Mouse (Mus musculus) E14TG2a.4 (cell line): ENCODE measurements around the gene Slc44a3.
A peak's percentile ranks its signal among the peaks of the same experiment; 100 is the strongest.

Experiments used
- H3K27me3 ChIP-seq: 2 replicates; pipeline ENCODE4 v1.6.1; 2014; ENCODE audit warnings: low read length, control low read depth; ENCODE audit not compliant: insufficient read depth
- H3K36me3 ChIP-seq: 2 replicates; pipeline ENCODE4 v1.6.1; 2014; ENCODE audit warnings: low read length, control low read depth; ENCODE audit not compliant: insufficient read depth
- H3K4me1 ChIP-seq: replicated peaks from 2 replicates; pipeline ENCODE4 v1.6.1; 2014; ENCODE audit warnings: low read depth, low read length, control low read depth
- H3K4me3 ChIP-seq: replicated peaks from 2 replicates; pipeline ENCODE4 v1.5.1; 2014; ENCODE audit warnings: mild to moderate bottlenecking, low read length
- H3K9me3 ChIP-seq: 2 replicates; pipeline ENCODE4 v1.6.1; 2014; ENCODE audit warnings: low read length, control low read depth
- CTCF ChIP-seq: conservative IDR thresholded peaks from 2 replicates; pipeline ENCODE4 v1.5.1; 2014; ENCODE audit warnings: low read length
- NANOG ChIP-seq: IDR thresholded peaks from 2 replicates; pipeline ENCODE4 v1.6.1; 2014; ENCODE audit warnings: borderline replicate concordance, low read length, mixed read lengths
- POU5F1 ChIP-seq: IDR thresholded peaks from 2 replicates; pipeline ENCODE4 v1.6.1; 2014; ENCODE audit warnings: low read length, borderline replicate concordance

Slc44a3 gene

GRCm38 (mm10) chr3:121481564-121481963 is 50.6 kb downstream of the Slc44a3 start:
- H3K27me3 ChIP-seq = peaks cover 23% of the 10 kb centered on the region
- H3K4me3 ChIP-seq = no peak overlapping the region
- H3K4me1 ChIP-seq = peaks cover 40% of the 10 kb centered on the region
- no peak for TF ChIP-seq POU5F1
- no peaks in the 10 kb centered on the region for H3K9me3 ChIP-seq
- no peaks in the 10 kb centered on the region for H3K36me3 ChIP-seq

GRCm38 (mm10) chr3:121480961-121481436 is 51.2 kb downstream of the Slc44a3 start:
- Histone ChIP-seq H3K4me1 (peaks cover 40% of the 10 kb centered on the region), H3K9me3 (no peaks in the 10 kb centered on the region), H3K36me3 (no peaks in the 10 kb centered on the region), H3K4me3 (no peak overlapping the region), H3K27me3 (peaks cover 27% of the 10 kb centered on the region)
- no peak for TF ChIP-seq CTCF
- TF ChIP-seq POU5F1 = no peak
- TF ChIP-seq NANOG = no peak

- no peaks in the 10 kb centered on the region for H3K9me3 ChIP-seq
- TF ChIP-seq CTCF (no peak), NANOG (no peak), POU5F1 (no peak)
- no peak overlapping the region for H3K4me3 ChIP-seq
- peaks cover 29% of the 10 kb centered on the region for H3K27me3 ChIP-seq
- no peaks in the 10 kb centered on the region for H3K36me3 ChIP-seq
- peaks cover 40% of the 10 kb centered on the region for H3K4me1 ChIP-seq
These were observed 51.9 kb downstream of the Slc44a3 start for GRCm38 (mm10) chr3:121480030-121480960.

GRCm38 (mm10) chr3:121474738-121475137 is 57.5 kb downstream of the Slc44a3 start:
- Histone ChIP-seq H3K27me3 (peaks cover 20% of the 10 kb centered on the region), H3K4me3 (no peak overlapping the region), H3K9me3 (no peaks in the 10 kb centered on the region), H3K4me1 (peaks cover 42% of the 10 kb centered on the region), H3K36me3 (no peaks in the 10 kb centered on the region)
- no peak for TF ChIP-seq NANOG
- TF ChIP-seq CTCF = no peak
- no peak for TF ChIP-seq POU5F1

- TF ChIP-seq CTCF = no peak
- no peak for TF ChIP-seq NANOG
- no peak for TF ChIP-seq POU5F1
- no peaks in the 10 kb centered on the region for H3K9me3 ChIP-seq
- peak overlapping the region; percentile 56 for H3K4me3 ChIP-seq
- 0 out of 2 replicates have a peak, but pooled peaks cover 6% of the 10 kb centered on the region for H3K27me3 ChIP-seq
- H3K4me1 ChIP-seq = peaks cover 54% of the 10 kb centered on the region
- H3K36me3 ChIP-seq = no peaks in the 10 kb centered on the region
These were observed 60.5 kb downstream of the Slc44a3 start for GRCm38 (mm10) chr3:121471703-121472102.

GRCm38 (mm10) chr3:121469185-121469975 is 62.8 kb downstream of the Slc44a3 start:
- peak overlapping the region; percentile 63 for H3K4me3 ChIP-seq
- peaks cover 74% of the 10 kb centered on the region for H3K4me1 ChIP-seq
- H3K36me3 ChIP-seq = no peaks in the 10 kb centered on the region
- TF ChIP-seq NANOG (no peak), POU5F1 (no peak), CTCF (no peak)
- H3K27me3 ChIP-seq = no peaks in the 10 kb centered on the region
- H3K9me3 ChIP-seq = no peaks in the 10 kb centered on the region

GRCm38 (mm10) chr3:121468136-121468535 is 64.1 kb downstream of the Slc44a3 start:
- Histone ChIP-seq H3K36me3 (no peaks in the 10 kb centered on the region), H3K27me3 (no peaks in the 10 kb centered on the region), H3K9me3 (no peaks in the 10 kb centered on the region), H3K4me1 (peaks cover 80% of the 10 kb centered on the region), H3K4me3 (no peak overlapping the region)
- TF ChIP-seq POU5F1 (peak; percentile 52; the same call in 1 of the 2 replicates), CTCF (no peak), NANOG (no peak)

GRCm38 (mm10) chr3:121467094-121467552 is 65.1 kb downstream of the Slc44a3 start:
- peak overlapping the region; percentile 35 for H3K4me3 ChIP-seq
- no peaks in the 10 kb centered on the region for H3K36me3 ChIP-seq
- no peaks in the 10 kb centered on the region for H3K27me3 ChIP-seq
- TF ChIP-seq NANOG (no peak), POU5F1 (no peak), CTCF (no peak)
- peaks cover 76% of the 10 kb centered on the region for H3K4me1 ChIP-seq
- H3K9me3 ChIP-seq = no peaks in the 10 kb centered on the region
